ENCODE assay signal across 20 mouse cellular contexts in the genomic region with DNA sequence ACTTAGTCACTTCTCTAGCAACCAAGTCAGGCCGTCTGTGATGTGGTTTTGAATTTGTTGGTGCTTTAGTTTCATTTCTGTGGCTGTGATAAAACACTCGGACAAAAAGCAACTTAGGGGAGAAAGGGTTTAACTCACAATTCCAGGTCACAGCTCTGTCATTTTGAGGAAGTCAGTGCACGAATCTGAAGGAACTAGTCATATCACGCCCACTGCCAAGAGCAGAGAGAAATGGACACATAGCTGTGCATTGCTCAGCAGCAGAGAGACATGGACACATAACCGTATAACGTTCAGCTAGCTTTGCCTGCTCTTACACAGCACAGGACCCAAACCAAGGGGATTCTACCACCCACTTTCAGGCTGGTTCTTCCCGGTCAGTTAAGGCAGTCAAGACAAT. TPM values are rescaled to one million over a fixed set of nuclear protein-coding genes. Genes with fewer than 3 reads are reported as not detected.
"Had no signal": no experiment of that assay in that cellular context is flagged by ENCODE, and none has a peak within 500 bp of the region (broad histone marks: within the 10 kb centered on the region; RNA-seq: fewer than 3 reads in every experiment).

No protein-coding gene starts in this region.

- H3K27me3 ChIP-seq: limb, embryonic 13.5 days; midbrain, embryonic 15.5 days; neural tube, embryonic 15.5 days had no signal

- H3K9me3 ChIP-seq: limb, embryonic 13.5 days; midbrain, embryonic 10.5 days; midbrain, embryonic 15.5 days; neural tube, embryonic 15.5 days had no signal

- H3K27ac ChIP-seq: layer of hippocampus, adult 2 months; limb, embryonic 13.5 days; liver, embryonic 14.5 days; midbrain, embryonic 10.5 days; midbrain, embryonic 15.5 days; neural tube, embryonic 15.5 days had no signal

- H3K4me3 ChIP-seq: layer of hippocampus, adult 2 months; limb, embryonic 13.5 days; midbrain, embryonic 10.5 days; midbrain, embryonic 15.5 days; neural tube, embryonic 15.5 days had no signal

- DNase-seq: kidney, adult 9 months; kidney, postnatal 10 days; kidney, postnatal 4 days; lung, adult 2 months; lung, postnatal 4 days; right cerebral cortex, postnatal 4 days; spleen, adult 18-20 months; thymus, adult 18-20 months; thymus, postnatal 25 days had no signal

- ATAC-seq: intestine, embryonic 16.5 days; lung, postnatal 0 days; midbrain, embryonic 15.5 days had no signal

- H3K36me3 ChIP-seq: limb, embryonic 13.5 days; midbrain, embryonic 10.5 days; midbrain, embryonic 15.5 days; neural tube, embryonic 15.5 days had no signal

RNA-seq across cellular contexts. Expression of a gene that starts 13.0 kb away (rescaled TPM):
- total RNA-seq: layer of hippocampus, postnatal 10 days; left cerebral cortex, postnatal 36 days; liver, adult 2 months had no signal
- polyA plus RNA-seq: liver, adult 2 months; midbrain, embryonic 10.5 days; midbrain, embryonic 15.5 days had no signal
